Mouse (Mus musculus): ENCODE results near the gene Card11. TPM values are rescaled to one million over a fixed set of nuclear protein-coding genes. Genes with fewer than 3 reads are reported as not detected.
A peak's percentile ranks its signal among the peaks of the same experiment; 100 is the strongest.

Card11 gene
- 0.11 TPM in 1 of 2 replicates, not detected in the other for polyA plus RNA-seq (2016; fragmentation: Nextera tagmentation; extraction: Ambion mirVana)

DNA sequence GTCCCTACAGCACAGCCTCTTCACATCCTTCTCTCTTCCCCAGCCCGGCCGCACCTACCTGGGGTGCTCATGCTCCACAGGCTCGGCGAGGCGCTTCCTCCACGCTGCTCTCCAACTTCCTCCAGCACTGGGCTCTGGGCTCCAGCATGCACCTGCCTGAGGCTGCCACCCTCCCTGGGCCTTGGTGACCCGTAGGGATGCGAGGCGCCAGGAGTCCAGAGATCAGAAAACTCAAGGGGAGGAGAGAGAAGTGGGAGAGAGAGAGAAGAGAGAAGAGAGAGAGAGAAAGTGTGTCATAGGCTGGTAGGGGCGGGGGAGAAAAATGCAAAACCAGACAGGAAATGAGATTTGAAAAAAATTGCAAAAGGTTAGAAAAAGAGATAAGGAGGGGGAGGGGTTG is at the start of gene Card11:
Card11 (minus strand) TSS at position 234 of the 400 bp plus-strand sequence.
- H3K36me3 ChIP-seq, result no peaks in the 10 kb centered on the region
- no peaks in the 10 kb centered on the region for H3K9me3 ChIP-seq
- 69% methylated on average over 10 of the region's 10 CpGs for WGBS
- no peak within 1 kb of the TSS for H3K27ac ChIP-seq
- H3K27me3 ChIP-seq (ENCODE audit: insufficient read depth, poor library complexity, severe bottlenecking), result no peaks in the 10 kb centered on the region
- DNase-seq (ENCODE audit: low spot score), result no peak
- no peak within 1 kb of the TSS for H3K4me3 ChIP-seq
- H3K4me1 ChIP-seq, result no peaks in the 10 kb centered on the region

DNA sequence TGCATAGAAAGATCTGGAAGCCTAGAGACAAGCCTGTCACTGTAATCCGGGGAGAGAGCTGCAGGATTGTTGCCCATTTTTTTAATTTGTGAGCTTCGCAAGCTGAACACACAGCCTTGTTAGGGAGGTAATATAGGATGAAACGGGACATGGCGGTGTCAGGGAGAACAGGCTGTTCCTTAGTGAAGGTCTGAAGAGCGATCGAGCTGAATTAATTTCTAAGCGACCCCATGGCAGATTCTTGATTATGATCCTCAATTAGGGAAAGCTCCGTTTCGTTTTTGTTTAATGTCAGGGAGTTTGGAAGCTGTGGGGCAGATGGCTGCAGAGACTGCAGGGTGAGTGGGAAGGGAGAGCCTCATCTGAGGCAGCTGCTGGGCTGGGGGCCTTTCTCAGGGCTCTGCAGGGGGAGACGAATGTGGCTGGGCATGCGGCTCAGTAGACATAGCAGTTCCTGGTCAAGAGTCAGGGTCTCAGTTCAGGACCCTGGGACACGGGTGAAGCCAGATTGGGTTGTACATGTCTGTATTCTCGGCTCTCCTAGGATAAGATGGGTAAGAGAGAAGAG is 47.4 kb upstream of the Card11 start:
- 88% methylated on average over 13 of the region's 13 CpGs for WGBS
- H3K27me3 ChIP-seq (ENCODE audit: insufficient read depth, poor library complexity, severe bottlenecking), result no peaks in the 10 kb centered on the region; the same call in 1 of the 2 replicates
- peak overlapping the region; percentile 47; the same call in 1 of the 2 replicates for H3K27ac ChIP-seq
- peaks cover 8% of the 10 kb centered on the region; the same call in 1 of the 2 replicates for H3K9me3 ChIP-seq
- H3K4me3 ChIP-seq, result no peak overlapping the region
- H3K4me1 ChIP-seq, result no peaks in the 10 kb centered on the region
- H3K36me3 ChIP-seq, result no peaks in the 10 kb centered on the region
- no peak for DNase-seq (ENCODE audit: low spot score)

DNA sequence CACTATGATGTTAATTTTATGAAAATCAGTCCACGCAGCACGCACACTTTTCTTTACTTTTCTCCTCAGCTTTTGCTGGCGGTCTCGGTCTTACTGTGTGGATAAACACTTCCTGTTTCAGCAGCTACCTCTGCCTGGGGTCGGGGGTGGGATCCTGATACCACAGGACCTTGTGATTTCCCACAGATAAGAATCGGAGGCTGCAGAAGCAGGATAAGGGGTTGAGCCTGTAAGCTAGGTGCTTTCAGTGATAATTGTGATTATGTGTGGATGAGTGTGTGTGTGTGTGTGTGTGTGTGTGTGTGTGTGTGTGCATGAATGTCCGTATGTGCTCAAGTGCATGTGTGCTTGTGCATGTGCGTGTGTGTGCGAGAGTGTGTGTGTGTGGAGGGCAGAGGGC is 44.6 kb upstream of the Card11 start:
- no peak for DNase-seq (ENCODE audit: low spot score)
- WGBS, result 68% methylated on average over 9 of the region's 9 CpGs
- Histone ChIP-seq H3K9me3 (no peaks in the 10 kb centered on the region), H3K27me3 (ENCODE audit: insufficient read depth, poor library complexity, severe bottlenecking) (peaks cover 6% of the 10 kb centered on the region; the same call in 1 of the 2 replicates), H3K36me3 (no peaks in the 10 kb centered on the region), H3K4me3 (no peak overlapping the region), H3K27ac (no peak overlapping the region), H3K4me1 (no peaks in the 10 kb centered on the region)

DNA sequence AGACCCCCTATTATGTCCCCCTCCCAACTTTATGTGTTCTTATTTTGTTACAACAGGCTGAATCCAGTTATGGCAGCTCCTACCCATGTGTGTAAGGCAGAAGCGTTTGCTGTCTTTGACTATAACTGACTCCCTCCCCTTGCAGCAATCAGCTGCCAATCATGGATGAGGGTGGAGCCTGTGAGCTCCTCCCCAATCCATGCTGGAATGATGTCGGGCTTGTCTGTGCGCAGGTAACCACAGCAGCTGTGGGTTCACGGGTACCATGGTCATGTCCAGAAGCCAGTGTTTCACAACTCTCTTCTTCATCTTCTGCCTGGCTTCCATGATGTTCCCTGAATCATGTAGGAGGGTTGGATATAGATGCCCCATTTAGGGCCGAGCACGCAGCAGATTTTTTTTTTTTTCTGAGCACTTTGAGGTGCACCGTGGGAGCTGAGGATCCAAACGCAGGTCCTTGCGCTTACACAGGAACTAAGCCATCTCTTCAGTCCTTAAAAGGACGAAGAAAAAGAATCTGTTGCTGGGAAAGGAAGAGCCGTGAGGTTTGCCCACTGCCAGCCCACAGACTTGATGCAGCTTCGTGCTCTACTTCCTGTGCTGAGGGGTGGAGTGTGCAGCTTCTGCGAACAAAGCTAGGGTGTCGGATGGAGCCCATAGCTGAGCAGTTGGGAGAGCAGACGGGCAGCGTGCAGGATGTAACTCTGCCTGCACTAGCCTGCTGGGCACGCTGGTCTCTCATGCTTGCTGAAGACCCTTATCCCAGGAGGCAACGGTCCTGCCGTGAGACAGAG is 43.5 kb upstream of the Card11 start:
- Histone ChIP-seq H3K4me3 (no peak overlapping the region), H3K36me3 (no peaks in the 10 kb centered on the region), H3K9me3 (no peaks in the 10 kb centered on the region), H3K4me1 (no peaks in the 10 kb centered on the region), H3K27me3 (ENCODE audit: insufficient read depth, poor library complexity, severe bottlenecking) (peaks cover 6% of the 10 kb centered on the region; the same call in 1 of the 2 replicates), H3K27ac (no peak overlapping the region)
- DNase-seq (ENCODE audit: low spot score), result no peak
- 51% methylated on average over 19 of the region's 19 CpGs for WGBS

DNA sequence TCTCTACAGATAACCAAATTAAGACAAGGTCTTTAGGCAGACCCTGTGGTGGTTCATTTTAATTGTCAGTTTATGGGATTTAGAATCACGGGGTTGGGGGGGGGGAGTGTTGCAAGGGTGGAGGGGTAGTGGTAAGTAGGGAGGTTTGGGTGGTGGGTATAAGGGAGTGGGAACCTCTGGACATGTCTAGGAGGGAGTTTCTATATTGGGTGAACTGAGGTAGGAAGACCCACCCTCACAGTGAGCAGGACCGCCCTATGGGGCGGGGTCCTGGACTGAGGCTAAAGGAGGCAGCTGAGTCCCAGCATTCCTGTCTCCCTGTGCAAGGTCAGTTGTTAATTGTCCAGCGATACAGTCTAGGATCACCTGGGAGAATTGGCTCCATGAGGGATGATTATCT is 42.0 kb upstream of the Card11 start:
- H3K4me1 ChIP-seq, result no peaks in the 10 kb centered on the region
- 81% methylated on average over 4 of the region's 4 CpGs for WGBS
- H3K4me3 ChIP-seq, result no peak overlapping the region

DNA sequence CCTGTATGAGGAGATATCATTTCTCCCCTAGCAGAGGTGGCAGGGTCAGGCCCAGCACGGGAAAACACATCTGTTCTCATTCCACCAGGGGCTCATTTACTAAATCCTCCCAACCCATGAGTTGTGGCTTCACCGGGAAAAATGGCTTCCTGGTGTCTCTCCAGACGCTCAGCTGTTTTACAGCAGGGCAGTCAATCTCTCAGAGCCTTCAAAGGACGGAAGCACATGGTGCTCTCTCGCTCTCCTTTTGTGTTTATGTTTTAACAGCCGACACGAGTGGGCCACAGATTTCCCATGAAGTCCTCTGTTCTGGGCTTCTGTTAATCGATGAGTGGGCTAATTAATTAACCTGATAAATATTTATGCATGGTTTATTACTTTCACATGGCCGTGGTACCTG is 40.5 kb upstream of the Card11 start:
- Histone ChIP-seq H3K4me1 (no peaks in the 10 kb centered on the region), H3K36me3 (no peaks in the 10 kb centered on the region), H3K9me3 (no peaks in the 10 kb centered on the region), H3K27me3 (ENCODE audit: insufficient read depth, poor library complexity, severe bottlenecking) (peaks cover 13% of the 10 kb centered on the region; the same call in 1 of the 2 replicates), H3K4me3 (no peak overlapping the region), H3K27ac (no peak overlapping the region)
- WGBS, result 80% methylated on average over 9 of the region's 9 CpGs
- no peak for DNase-seq (ENCODE audit: low spot score)

More for the DNA sequence above, 42.0 kb upstream of the Card11 start:
- no peaks in the 10 kb centered on the region for H3K9me3 ChIP-seq
- H3K36me3 ChIP-seq, result no peaks in the 10 kb centered on the region
- H3K27ac ChIP-seq, result no peak overlapping the region
- DNase-seq (ENCODE audit: low spot score), result no peak
- H3K27me3 ChIP-seq (ENCODE audit: insufficient read depth, poor library complexity, severe bottlenecking), result peaks cover 13% of the 10 kb centered on the region; the same call in 1 of the 2 replicates

DNA sequence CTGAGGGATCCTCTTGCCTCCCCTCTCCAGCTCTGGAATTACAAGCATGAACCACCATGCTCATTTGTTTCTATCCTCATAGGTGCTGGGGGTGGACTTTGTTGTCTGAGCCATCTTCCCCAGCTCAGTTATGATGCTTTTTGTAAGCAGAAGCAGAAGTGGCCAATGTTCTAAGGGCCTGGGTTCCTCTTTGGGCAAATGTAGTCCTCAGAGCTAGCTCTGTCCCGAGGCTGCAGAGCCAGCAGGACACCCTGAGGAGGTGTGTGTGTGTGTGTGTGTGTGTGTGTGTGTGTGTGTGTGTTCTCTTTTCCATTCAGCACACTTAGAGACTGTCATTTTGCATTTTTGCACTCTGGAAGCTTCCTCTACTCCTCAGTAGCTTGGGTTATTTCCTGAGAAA is 38.0 kb upstream of the Card11 start:
- DNase-seq (ENCODE audit: low spot score), result no peak
- H3K27me3 ChIP-seq (ENCODE audit: insufficient read depth, poor library complexity, severe bottlenecking), result peaks cover 13% of the 10 kb centered on the region
- no peaks in the 10 kb centered on the region for H3K4me1 ChIP-seq
- 42% methylated on average over 1 of the region's 1 CpGs for WGBS
- no peaks in the 10 kb centered on the region for H3K9me3 ChIP-seq
- H3K36me3 ChIP-seq, result no peaks in the 10 kb centered on the region
- H3K27ac ChIP-seq, result no peak overlapping the region
- H3K4me3 ChIP-seq, result no peak overlapping the region

DNA sequence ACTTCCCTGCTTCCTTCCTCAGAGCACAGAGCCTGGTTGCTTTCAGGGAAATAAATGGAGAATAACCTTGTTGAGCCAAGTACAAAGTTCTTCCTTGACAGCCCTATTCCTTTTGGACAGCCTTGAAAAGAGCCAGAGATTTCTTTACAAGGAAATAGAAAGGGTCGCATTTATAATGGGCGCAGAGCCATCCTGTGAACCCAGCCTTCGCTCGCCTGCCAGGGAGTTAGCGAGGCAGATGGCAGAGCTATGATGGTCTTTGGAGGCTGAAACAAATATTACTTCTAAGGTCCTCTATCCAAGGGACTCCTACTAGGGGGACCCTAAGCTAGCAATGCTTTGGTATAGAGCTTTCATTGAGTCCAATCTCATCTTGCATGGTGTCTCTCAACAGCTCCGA is 35.0 kb upstream of the Card11 start:
- H3K27me3 ChIP-seq (ENCODE audit: insufficient read depth, poor library complexity, severe bottlenecking), result peaks cover 7% of the 10 kb centered on the region
- H3K36me3 ChIP-seq, result no peaks in the 10 kb centered on the region
- DNase-seq (ENCODE audit: low spot score), result no peak
- H3K4me3 ChIP-seq, result no peak overlapping the region
- H3K9me3 ChIP-seq, result no peaks in the 10 kb centered on the region
- no peaks in the 10 kb centered on the region for H3K4me1 ChIP-seq
- H3K27ac ChIP-seq, result no peak overlapping the region
- WGBS, result 86% methylated on average over 6 of the region's 6 CpGs

DNA sequence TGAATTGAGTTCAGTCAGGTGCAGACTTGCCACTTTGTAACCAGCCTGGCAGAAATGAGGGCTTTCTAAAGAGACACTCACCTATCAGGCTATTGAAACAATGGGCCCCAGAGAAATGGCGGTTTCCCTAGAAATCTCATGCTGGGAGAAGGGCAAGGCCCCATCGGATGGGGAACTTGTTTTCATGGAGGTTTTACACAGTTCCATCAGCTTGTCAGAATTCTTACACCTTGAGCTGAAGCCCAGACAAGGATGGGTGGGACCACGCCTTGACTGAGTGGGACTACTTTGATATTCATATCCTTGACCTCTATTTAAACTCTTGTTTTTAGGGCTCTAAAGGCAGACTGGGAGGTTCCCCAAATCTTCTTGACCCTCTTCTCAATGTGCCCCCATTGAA is 33.9 kb upstream of the Card11 start:
- no peaks in the 10 kb centered on the region for H3K36me3 ChIP-seq
- no peaks in the 10 kb centered on the region for H3K9me3 ChIP-seq
- no peak overlapping the region for H3K27ac ChIP-seq
- WGBS, result 66% methylated on average over 3 of the region's 3 CpGs
- no peaks in the 10 kb centered on the region for H3K4me1 ChIP-seq
- peaks cover 7% of the 10 kb centered on the region for H3K27me3 ChIP-seq (ENCODE audit: insufficient read depth, poor library complexity, severe bottlenecking)
- no peak for DNase-seq (ENCODE audit: low spot score)
- H3K4me3 ChIP-seq, result no peak overlapping the region

DNA sequence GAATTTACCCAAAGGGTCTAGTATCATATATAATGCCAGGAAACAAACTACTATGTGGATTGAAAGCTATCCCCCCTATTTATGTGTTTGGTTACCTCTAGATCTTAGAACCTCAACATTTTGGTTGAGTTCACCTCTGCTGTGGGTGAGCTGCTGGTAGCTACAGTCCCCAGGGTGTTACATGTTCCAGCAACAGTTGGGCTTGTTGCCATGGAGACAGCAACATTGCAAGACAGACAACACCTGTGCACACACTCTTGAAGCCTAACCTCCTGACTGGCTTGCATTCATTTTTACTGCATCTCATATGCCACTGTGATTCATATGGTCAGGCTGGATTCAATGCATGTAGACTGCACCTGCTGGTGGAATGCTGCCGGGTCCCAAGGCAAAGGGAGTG is 32.6 kb upstream of the Card11 start:
- Histone ChIP-seq H3K4me3 (no peak overlapping the region), H3K4me1 (no peaks in the 10 kb centered on the region), H3K9me3 (no peaks in the 10 kb centered on the region), H3K36me3 (no peaks in the 10 kb centered on the region), H3K27ac (no peak overlapping the region), H3K27me3 (ENCODE audit: insufficient read depth, poor library complexity, severe bottlenecking) (peaks cover under 1% of the 10 kb centered on the region)
- 97% methylated on average over 1 of the region's 1 CpGs for WGBS
- no peak for DNase-seq (ENCODE audit: low spot score)

DNA sequence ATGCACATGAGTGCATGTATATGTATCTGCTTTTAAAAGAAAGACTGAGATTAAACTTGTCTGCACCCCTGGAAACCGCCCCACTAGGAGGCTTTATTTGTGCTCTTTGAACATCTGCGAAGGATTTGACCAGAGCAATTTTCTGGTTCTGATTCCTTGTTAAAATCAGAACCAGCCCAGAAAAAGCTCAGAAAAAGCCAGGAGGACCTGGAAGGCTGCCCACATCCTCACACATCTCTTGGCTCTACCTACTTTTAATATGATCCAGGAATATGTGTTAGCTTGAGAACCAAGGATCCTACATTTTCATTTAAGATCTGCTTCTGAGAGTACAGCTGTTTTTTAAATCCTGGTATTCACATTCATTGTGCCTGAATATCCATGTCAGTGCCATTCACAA is 29.0 kb upstream of the Card11 start:
- no peaks in the 10 kb centered on the region for H3K9me3 ChIP-seq
- H3K4me1 ChIP-seq, result no peaks in the 10 kb centered on the region
- H3K27me3 ChIP-seq (ENCODE audit: insufficient read depth, poor library complexity, severe bottlenecking), result no peaks in the 10 kb centered on the region
- no peak for DNase-seq (ENCODE audit: low spot score)
- H3K27ac ChIP-seq, result no peak overlapping the region
- H3K4me3 ChIP-seq, result no peak overlapping the region
- WGBS, result 89% methylated on average over 2 of the region's 2 CpGs
- no peaks in the 10 kb centered on the region for H3K36me3 ChIP-seq

DNA sequence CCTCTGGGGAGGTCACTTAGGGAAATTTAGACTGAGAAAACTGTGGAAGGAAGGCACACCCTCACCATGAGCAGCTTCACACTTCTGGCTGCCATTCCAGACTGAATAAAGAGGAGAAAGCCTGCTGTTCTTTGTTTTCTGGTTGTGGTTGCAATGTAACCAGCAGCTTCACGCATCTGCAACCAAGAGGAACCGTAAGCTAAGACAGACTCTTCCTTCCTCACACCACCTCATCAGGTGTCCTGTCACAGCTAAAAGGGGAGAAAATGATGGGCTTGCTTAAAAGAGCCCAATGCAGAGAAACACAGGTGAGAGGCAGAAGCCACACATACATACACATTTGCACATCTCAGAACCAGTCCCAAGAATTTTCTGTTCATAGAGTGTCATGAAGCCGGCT is 25.3 kb upstream of the Card11 start:
- 0 out of 2 replicates have a peak, but pooled peaks cover 9% of the 10 kb centered on the region for H3K9me3 ChIP-seq
- no peaks in the 10 kb centered on the region for H3K27me3 ChIP-seq (ENCODE audit: insufficient read depth, poor library complexity, severe bottlenecking)
- no peak overlapping the region for H3K4me3 ChIP-seq
- no peak for DNase-seq (ENCODE audit: low spot score)
- no peaks in the 10 kb centered on the region for H3K36me3 ChIP-seq
- no peak overlapping the region for H3K27ac ChIP-seq
- WGBS, result 88% methylated on average over 3 of the region's 3 CpGs
- no peaks in the 10 kb centered on the region for H3K4me1 ChIP-seq

DNA sequence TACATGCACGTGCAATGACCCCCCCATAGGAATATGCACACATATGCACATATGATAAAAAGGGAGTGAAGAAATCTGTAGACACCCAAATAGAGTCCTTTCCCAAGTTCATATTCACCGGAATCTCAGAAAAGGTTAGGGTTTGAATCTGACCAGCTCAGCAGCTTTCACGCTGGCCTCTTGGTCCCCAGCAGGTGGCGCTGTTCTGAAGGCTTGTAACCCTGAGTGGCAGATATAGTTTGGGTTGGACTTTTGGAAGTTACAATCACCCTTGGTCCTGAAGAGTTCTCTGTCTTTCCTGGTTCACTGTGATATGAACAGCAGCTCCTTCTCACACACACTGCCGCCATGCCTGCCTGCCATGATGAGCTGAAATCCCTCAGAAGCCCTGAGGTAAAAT is 24.1 kb upstream of the Card11 start:
- H3K4me3 ChIP-seq, result no peak overlapping the region
- no peak for DNase-seq (ENCODE audit: low spot score)

More for the DNA sequence above, 24.1 kb upstream of the Card11 start:
- Histone ChIP-seq H3K4me1 (no peaks in the 10 kb centered on the region), H3K27me3 (ENCODE audit: insufficient read depth, poor library complexity, severe bottlenecking) (no peaks in the 10 kb centered on the region), H3K9me3 (0 out of 2 replicates have a peak, but pooled peaks cover 9% of the 10 kb centered on the region), H3K36me3 (no peaks in the 10 kb centered on the region), H3K27ac (no peak overlapping the region)
- WGBS, result 63% methylated on average over 5 of the region's 5 CpGs
